Mouse (Mus musculus) layer of hippocampus, adult 18-20 months (tissue): ENCODE results near the gene Peg12. TPM values are rescaled to one million over a fixed set of nuclear protein-coding genes. Genes with fewer than 3 reads are reported as not detected.

Experiments used
- total RNA-seq, 2 experiments: library from RNA; stranded (reverse); gene quantifications; 2 replicates each; pipeline ENCODE4 v1.2.3; 2021

Gene Peg12
- total RNA-seq, 2 experiments from 2014 or later = 0.28 to 0.42 TPM

Other genes starting within 250 kb of the Peg12 start
- 100 to 1,000 TPM; 119 to 137 TPM for gene Ndn, start 117.9 kb downstream of the Peg12 start, total RNA-seq
- 1 to 10 TPM; 1.3 to 1.7 TPM for gene Magel2, start 87.5 kb downstream of the Peg12 start, total RNA-seq
- under 1 TPM; 0.45 to 0.53 TPM for gene Mkrn3, start 44.4 kb downstream of the Peg12 start, total RNA-seq